Mouse (Mus musculus) CD4-positive, CD25-positive, alpha-beta regulatory T cell, adult 2 months (primary cell): ENCODE measurements around the gene Gm10428.

Source experiments
- DNase-seq: peaks from one replicate; pipeline ENCODE4 v3.0.0-alpha.2; 2012; ENCODE audit warnings: low read depth, low spot score

Gene Gm10428

DNA sequence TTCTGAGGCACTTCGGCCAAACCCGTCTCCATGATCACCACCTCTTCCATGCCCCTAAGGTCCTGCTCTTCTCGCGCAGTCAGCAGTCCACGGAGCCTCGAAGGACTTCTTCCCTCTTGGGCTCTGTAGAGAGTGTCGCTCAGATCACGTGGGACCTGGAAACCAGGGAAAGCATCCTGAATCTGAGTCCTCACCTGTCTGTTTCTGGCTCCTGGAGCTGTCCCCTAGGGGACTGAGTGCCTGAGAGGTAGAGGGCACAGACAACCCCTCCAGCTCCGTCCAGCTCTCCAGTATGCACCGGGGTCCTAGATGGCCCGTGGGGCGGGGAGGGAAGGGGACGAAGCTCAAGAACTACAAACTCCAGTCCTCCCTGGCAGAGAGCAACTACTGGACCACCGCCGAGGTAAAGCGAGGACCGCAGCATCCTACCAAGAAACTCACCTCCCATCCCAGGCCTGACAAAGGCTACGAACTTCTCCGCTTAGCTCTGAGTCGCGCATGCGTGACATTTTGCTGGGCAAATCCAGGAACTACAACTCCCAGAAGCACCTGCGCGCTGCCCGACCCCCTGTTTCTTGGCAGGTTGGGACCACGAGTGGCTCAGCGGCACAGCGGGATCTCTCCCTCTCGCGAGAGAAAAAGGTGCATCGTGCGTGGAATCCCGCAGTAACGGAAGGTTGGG lies 36.2 kb downstream of the Gm10428 start, which contains the start of gene Zfp286:
Gene Zfp286, minus strand, starts transcription at position 528 of the 682 bp plus-strand sequence.
- peak; percentile 84 for DNase-seq

DNA sequence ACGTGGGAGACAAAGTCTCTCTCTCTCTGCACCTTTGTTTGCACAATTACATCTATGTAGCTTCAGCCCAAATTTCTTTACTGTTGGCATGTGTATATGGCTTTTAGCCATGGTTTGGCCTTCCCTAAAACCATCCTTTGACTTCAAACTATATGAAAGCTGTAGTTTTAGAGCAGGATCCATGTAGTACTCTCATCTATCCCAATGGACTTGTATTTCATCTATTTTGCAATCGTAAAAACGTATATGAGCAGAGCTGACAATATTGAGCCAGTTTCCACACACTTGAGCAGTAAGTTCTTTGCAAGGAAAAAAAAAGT lies 36.7 kb downstream of the Gm10428 start:
- DNase-seq, result no peak
